ENCODE assay signal across 24 mouse cellular contexts in the genomic region with DNA sequence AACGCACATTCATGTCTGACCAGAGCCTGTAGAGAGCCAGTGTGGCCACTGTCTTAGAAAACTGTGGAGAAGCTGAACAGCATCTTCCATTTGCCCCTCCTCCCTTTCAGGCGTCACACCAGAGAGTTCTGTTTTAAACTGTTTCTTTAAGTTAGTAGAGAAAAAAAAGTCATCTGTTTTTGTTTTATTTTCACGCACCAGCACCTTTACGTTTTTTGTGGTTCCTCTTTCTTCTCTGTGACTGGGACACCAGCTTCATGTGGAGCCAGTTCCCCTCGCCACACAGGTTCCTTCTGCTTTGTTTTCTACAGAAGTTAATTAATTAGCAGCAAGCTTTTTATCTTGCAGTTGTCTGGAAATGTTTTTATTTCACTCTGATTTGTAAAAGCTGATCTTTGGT.
DNase-seq lines count a peak whose midpoint lies in the region; ATAC-seq and TF ChIP-seq lines count a peak whose summit lies in the region.
"Had no signal": no experiment of that assay in that cellular context is flagged by ENCODE, and none has a peak within 500 bp of the region (broad histone marks: within the 10 kb centered on the region; RNA-seq: fewer than 3 reads in every experiment).

No protein-coding gene starts in this region.

- no peak overlapping the region for H3K4me3 ChIP-seq in CH12.LX (replicated peaks in 1 of 3; ENCODE audit: low read depth in 2 of 3, low read length in 2 of 3, poor library complexity in 1 of 3)
- H3K4me3 ChIP-seq in spleen, adult 2 months (ENCODE audit: extremely low read depth, insufficient read depth, insufficient read length) = no peak overlapping the region
- no peak overlapping the region for H3K4me3 ChIP-seq in heart, embryonic 11.5 days (ENCODE audit: low read depth, low read length)
- no peak overlapping the region for H3K4me3 ChIP-seq in liver, postnatal 0 days (ENCODE audit: low read depth, low read length)
- H3K4me3 ChIP-seq: embryonic facial prominence, embryonic 15.5 days; heart, embryonic 12.5 days; left cerebral cortex, adult 2 months; limb, embryonic 15.5 days; liver, embryonic 15.5 days; megakaryocyte, embryonic 14.5 days; midbrain, embryonic 13.5 days had no signal

- WGBS in spleen, adult 2 months = 16% methylated on average over 5 of the region's 5 CpGs
- WGBS in heart, embryonic 11.5 days (ENCODE audit: insufficient replicate concordance) = 75% methylated on average over 5 of the region's 5 CpGs
- WGBS in liver, postnatal 0 days (ENCODE audit: insufficient replicate concordance) = 41% methylated on average over 5 of the region's 5 CpGs

- peak; percentile 55 for ATAC-seq in granulocyte monocyte progenitor cell, adult 5-6 weeks (replicated peaks; ENCODE audit: poor library complexity, severe bottlenecking)
- ATAC-seq in heart, embryonic 11.5 days (replicated peaks; ENCODE audit: insufficient number of reproducible peaks, low FRiP score, low TSS enrichment) = no peak
- ATAC-seq in liver, postnatal 0 days = no peak
- ATAC-seq: forebrain, embryonic 14.5 days; midbrain, embryonic 13.5 days had no signal

- H3K4me2 ChIP-seq in CH12.LX (ENCODE audit: insufficient read depth, low read depth, poor library complexity, severe bottlenecking) = peak overlapping the region; percentile 38
- H3K4me2 ChIP-seq in heart, embryonic 11.5 days = no peak overlapping the region
- H3K4me2 ChIP-seq in liver, postnatal 0 days (ENCODE audit: low read depth, low read length) = no peak overlapping the region
- H3K4me2 ChIP-seq: embryonic facial prominence, embryonic 15.5 days; heart, embryonic 12.5 days; limb, embryonic 15.5 days; liver, embryonic 15.5 days; midbrain, embryonic 13.5 days had no signal

- H3K36me3 ChIP-seq in CH12.LX (replicated peaks in 1 of 2; ENCODE audit: control insufficient read depth in 1 of 2, insufficient read depth in 1 of 2, low read length in 1 of 2) = no peaks in the 10 kb centered on the region
- no peaks in the 10 kb centered on the region for H3K36me3 ChIP-seq in spleen, adult 2 months (ENCODE audit: control insufficient read depth, insufficient read depth, low read length)
- no peaks in the 10 kb centered on the region for H3K36me3 ChIP-seq in heart, embryonic 11.5 days (ENCODE audit: control insufficient read depth, insufficient read depth, low read length)
- H3K36me3 ChIP-seq in liver, postnatal 0 days (replicated peaks; ENCODE audit: insufficient read depth, low read length) = no peaks in the 10 kb centered on the region
- H3K36me3 ChIP-seq: embryonic facial prominence, embryonic 15.5 days; heart, embryonic 12.5 days; limb, embryonic 15.5 days; liver, embryonic 15.5 days; midbrain, embryonic 13.5 days had no signal

- TF ChIP-seq EP300 in CH12.LX (IDR thresholded peaks at IDR 0.05; ENCODE audit: low read length) = no peak
- TF ChIP-seq EP300 in liver, postnatal 0 days (IDR thresholded peaks at IDR 0.05; ENCODE audit: low read depth) = no peak

- H3K27me3 ChIP-seq in CH12.LX (replicated peaks) = no peaks in the 10 kb centered on the region
- H3K27me3 ChIP-seq in spleen, adult 2 months (ENCODE audit: control insufficient read depth, insufficient read depth, low read length) = no peaks in the 10 kb centered on the region
- H3K27me3 ChIP-seq in heart, embryonic 11.5 days (ENCODE audit: control insufficient read depth, insufficient read depth, low read length) = no peaks in the 10 kb centered on the region
- no peaks in the 10 kb centered on the region for H3K27me3 ChIP-seq in liver, postnatal 0 days (ENCODE audit: insufficient read depth, low read length)
- H3K27me3 ChIP-seq: embryonic facial prominence, embryonic 15.5 days; heart, embryonic 12.5 days; limb, embryonic 15.5 days; liver, embryonic 15.5 days; megakaryocyte, embryonic 14.5 days; midbrain, embryonic 13.5 days had no signal

- TF ChIP-seq RAD21 in CH12.LX (IDR thresholded peaks at IDR 0.05; ENCODE audit: low read depth, low read length) = no peak

- in situ Hi-C loops in CH12.LX (cut with MboI; ENCODE audit: low pct_ligation_motif_present, low pct_unique_long_range_greater_than_20kb, low sequenced_read_pairs) = no loop called here

- no peaks in the 10 kb centered on the region for H3K9me3 ChIP-seq in CH12.LX (replicated peaks; ENCODE audit: low read length)
- no peaks in the 10 kb centered on the region for H3K9me3 ChIP-seq in heart, embryonic 11.5 days (replicated peaks; ENCODE audit: control insufficient read depth, low read length)
- H3K9me3 ChIP-seq in liver, postnatal 0 days (ENCODE audit: low read length) = no peaks in the 10 kb centered on the region
- H3K9me3 ChIP-seq: embryonic facial prominence, embryonic 15.5 days; heart, embryonic 12.5 days; limb, embryonic 15.5 days; liver, embryonic 15.5 days; megakaryocyte, embryonic 14.5 days; midbrain, embryonic 13.5 days had no signal

- peaks cover 0 to 19% of the 10 kb centered on the region in 2 experiments; a peak in 3 of 4 replicates for H3K4me1 ChIP-seq in CH12.LX (ENCODE audit: control insufficient read depth in 1 of 2, insufficient read depth in 2 of 2)
- no peaks in the 10 kb centered on the region for H3K4me1 ChIP-seq in spleen, adult 2 months (ENCODE audit: control insufficient read depth, insufficient read depth, insufficient read length)
- no peaks in the 10 kb centered on the region for H3K4me1 ChIP-seq in heart, embryonic 11.5 days (ENCODE audit: control insufficient read depth, insufficient read depth, low read length)
- H3K4me1 ChIP-seq in liver, postnatal 0 days (ENCODE audit: insufficient read depth) = no peaks in the 10 kb centered on the region
- H3K4me1 ChIP-seq: embryonic facial prominence, embryonic 15.5 days; heart, embryonic 12.5 days; limb, embryonic 15.5 days; midbrain, embryonic 13.5 days had no signal

- TF ChIP-seq CTCF in CH12.LX (conservative IDR thresholded peaks at IDR 0.05 in 1 of 2, IDR thresholded peaks at IDR 0.05 in 1 of 2; ENCODE audit: low read depth in 2 of 2, low read length in 2 of 2) = no peak
- TF ChIP-seq CTCF in spleen, adult 2 months (IDR thresholded peaks at IDR 0.05; ENCODE audit: extremely low read depth, insufficient read depth, insufficient read length, insufficient replicate concordance) = no peak
- TF ChIP-seq CTCF in liver, postnatal 0 days (IDR thresholded peaks at IDR 0.05; ENCODE audit: low read depth) = no peak

- TF ChIP-seq POLR2A in CH12.LX (IDR thresholded peaks at IDR 0.05; ENCODE audit: low read depth, low read length) = no peak
- TF ChIP-seq POLR2A in spleen, adult 2 months (IDR thresholded peaks at IDR 0.05; ENCODE audit: low read depth, low read length) = no peak

- dilution Hi-C loops in CH12.LX (cut with MboI; ENCODE audit: extremely low pct_ligation_motif_present, extremely low pct_unique_long_range_greater_than_20kb, low sequenced_read_pairs) = no loop called here

- no peak overlapping the region for H3K9ac ChIP-seq in CH12.LX (ENCODE audit: insufficient read depth, low read depth)
- no peak overlapping the region for H3K9ac ChIP-seq in heart, embryonic 11.5 days (ENCODE audit: low read depth, low read length)
- no peak overlapping the region for H3K9ac ChIP-seq in liver, postnatal 0 days (replicated peaks)
- H3K9ac ChIP-seq: embryonic facial prominence, embryonic 15.5 days; heart, embryonic 12.5 days; limb, embryonic 15.5 days; liver, embryonic 15.5 days; midbrain, embryonic 13.5 days had no signal

- no peak overlapping the region for H3K27ac ChIP-seq in CH12.LX (ENCODE audit: insufficient read depth, low read depth)
- H3K27ac ChIP-seq in spleen, adult 2 months (ENCODE audit: insufficient read depth, low read length) = peak overlapping the region; percentile 71
- H3K27ac ChIP-seq in heart, embryonic 11.5 days (ENCODE audit: low read depth, low read length) = no peak overlapping the region
- H3K27ac ChIP-seq in liver, postnatal 0 days (ENCODE audit: low read depth) = no peak overlapping the region
- H3K27ac ChIP-seq: embryonic facial prominence, embryonic 15.5 days; left cerebral cortex, adult 2 months; limb, embryonic 15.5 days; liver, embryonic 15.5 days; midbrain, embryonic 13.5 days had no signal

- peak; percentile 14 for DNase-seq in lung, postnatal 36 days
- no peak for DNase-seq in lung, postnatal 10 days
- DNase-seq in CH12.LX (ENCODE audit: extremely low read depth) = peak; percentile 54
- DNase-seq in spleen, adult 2 months (ENCODE audit: low read depth in 1 of 2, low spot score in 2 of 2) = peak; percentile 43 to 77
- no peak for DNase-seq in kidney, postnatal 14 days
- no peak for DNase-seq in liver, postnatal 0 days
- DNase-seq: adrenal gland, postnatal 25 days; cerebellum, adult 9-10 months; heart, adult 11 months; heart, postnatal 10 days; kidney, adult 18-20 months; layer of hippocampus, adult 9-11 months; right cerebral cortex, postnatal 14 days; thymus, postnatal 25 days had no signal

- no peaks in the 10 kb centered on the region for H3K79me2 ChIP-seq in CH12.LX (replicated peaks; ENCODE audit: control insufficient read depth, extremely low read depth, insufficient read depth, poor library complexity, severe bottlenecking)

TF ChIP-seq in CH12.LX, 34 proteins besides CTCF, POLR2A, EP300 and RAD21:
- TF ChIP-seq UBTF (IDR thresholded peaks at IDR 0.05; ENCODE audit: low read depth, low read length) (no peak), MYC (IDR thresholded peaks at IDR 0.05; ENCODE audit: low read depth, low read length) (no peak), ELF1 (IDR thresholded peaks at IDR 0.05; ENCODE audit: low read depth, low read length) (no peak), ZNF384 (IDR thresholded peaks at IDR 0.05; ENCODE audit: low read depth, low read length) (peak; percentile 73), PAX5 (IDR thresholded peaks at IDR 0.05; ENCODE audit: low read length) (no peak), MXI1 (IDR thresholded peaks at IDR 0.05; ENCODE audit: low read depth, low read length) (no peak)

Comparison
In these comparisons a context has a peak if more than half of its experiments do, and no peak if none do; other contexts are left out.
1. DNase-seq: peak in lung, postnatal 36 days (single experiment), CH12.LX (single experiment) and spleen, adult 2 months (2 of 2); none in lung, postnatal 10 days (single experiment), kidney, postnatal 14 days (single experiment) and liver, postnatal 0 days (single experiment).